ENCODE assay signal across 21 mouse cellular contexts in genomic region chr12:77415720-77416119, GRCm38 (mm10).
A peak's percentile ranks its signal among the peaks of the same experiment; 100 is the strongest.
DNase-seq lines count a peak whose midpoint lies in the region; TF ChIP-seq lines count a peak whose summit lies in the region.
"Had no signal": no experiment of that assay in that cellular context is flagged by ENCODE, and none has a peak within 500 bp of the region (broad histone marks: within the 10 kb centered on the region; RNA-seq: fewer than 3 reads in every experiment).

No protein-coding gene starts in this region.

- TF ChIP-seq EP300 in CH12.LX (IDR thresholded peaks at IDR 0.05; ENCODE audit: low read length) (no peak), MEL (IDR thresholded peaks at IDR 0.05; ENCODE audit: low read depth in 1 of 2, low read length in 2 of 2) (no peak)

- in situ Hi-C loops in CH12.LX (cut with MboI; ENCODE audit: low pct_ligation_motif_present, low pct_unique_long_range_greater_than_20kb, low sequenced_read_pairs): no loop called here
- in situ Hi-C loops in ES-E14 (cut with MboI; ENCODE audit: low sequenced_read_pairs in 2 of 2, unreplicated experiment in 2 of 2): no loop called here

- no peaks in the 10 kb centered on the region for H3K9me3 ChIP-seq in CH12.LX (replicated peaks; ENCODE audit: low read length)
- H3K9me3 ChIP-seq in ES-E14 (ENCODE audit: control insufficient read depth, insufficient read depth, low read depth, low read length): no peaks in the 10 kb centered on the region
- H3K9me3 ChIP-seq in MEL (replicated peaks; ENCODE audit: insufficient read depth, low read length): no peaks in the 10 kb centered on the region
- H3K9me3 ChIP-seq: G1E had no signal

- H3K27ac ChIP-seq in CH12.LX (ENCODE audit: insufficient read depth, low read depth) (no peak overlapping the region), ES-E14 (ENCODE audit: insufficient read depth, low read depth, low read length, poor library complexity, severe bottlenecking) (no peak overlapping the region), MEL (ENCODE audit: control insufficient read depth, low read depth, low read length) (no peak overlapping the region)

- H3K36me3 ChIP-seq in CH12.LX (replicated peaks in 1 of 2; ENCODE audit: control insufficient read depth in 1 of 2, insufficient read depth in 1 of 2, low read length in 1 of 2): peaks cover 7 to 35% of the 10 kb centered on the region in 2 experiments
- no peaks in the 10 kb centered on the region for H3K36me3 ChIP-seq in ES-E14 (ENCODE audit: control insufficient read depth, insufficient read depth, low read length, poor library complexity, severe bottlenecking)
- H3K36me3 ChIP-seq in MEL (ENCODE audit: control insufficient read depth in 1 of 2, insufficient read depth in 2 of 2, low read length in 2 of 2): peaks cover 0 to 23% of the 10 kb centered on the region in 2 experiments; a peak in 2 of 4 replicates

- TF ChIP-seq CTCF in CH12.LX (conservative IDR thresholded peaks at IDR 0.05 in 1 of 2, IDR thresholded peaks at IDR 0.05 in 1 of 2; ENCODE audit: low read depth in 2 of 2, low read length in 2 of 2) (no peak), MEL (IDR thresholded peaks at IDR 0.05 in 2 of 3, conservative IDR thresholded peaks at IDR 0.05 in 1 of 3; ENCODE audit: control insufficient read depth in 1 of 3, insufficient read depth in 1 of 3, low read depth in 2 of 3, low read length in 3 of 3, poor library complexity in 1 of 3, severe bottlenecking in 1 of 3) (no peak)

- H3K9ac ChIP-seq in CH12.LX (ENCODE audit: insufficient read depth, low read depth) (no peak overlapping the region), ES-E14 (ENCODE audit: insufficient read depth, low read depth, low read length, poor library complexity, severe bottlenecking) (no peak overlapping the region), MEL (ENCODE audit: control insufficient read depth, low read depth, low read length, poor library complexity, severe bottlenecking) (no peak overlapping the region)

- H3K79me2 ChIP-seq in CH12.LX (replicated peaks; ENCODE audit: control insufficient read depth, extremely low read depth, insufficient read depth, poor library complexity, severe bottlenecking) (no peaks in the 10 kb centered on the region), MEL (ENCODE audit: control insufficient read depth, insufficient read depth, low read length, poor library complexity) (no peaks in the 10 kb centered on the region)

- DNase-seq in CH12.LX (ENCODE audit: extremely low read depth): no peak
- no peak for DNase-seq in ES-E14 (ENCODE audit: low read depth, low spot score)
- DNase-seq in MEL (ENCODE audit: low read depth, low spot score): no peak
- DNase-seq in cerebellum, postnatal 14 days: no peak
- DNase-seq in thymus, postnatal 4 days: no peak
- no peak for DNase-seq in left cerebral cortex, adult 8-10 months (ENCODE audit: low spot score in 2 of 2)
- DNase-seq: adrenal gland, adult 2 months; adrenal gland, adult 8-10 months; adrenal gland, postnatal 10 days; adrenal gland, postnatal 14 days; adrenal gland, postnatal 25 days; adrenal gland, postnatal 36 days; B cell, adult 2 months; cerebellum, adult 11 months; cerebellum, adult 11-12 months; cerebellum, adult 18-20 months; cerebellum, adult 2 months; cerebellum, adult 8-10 months; cerebellum, adult 9-10 months had no signal

- no peak overlapping the region for H3K4me3 ChIP-seq in CH12.LX (replicated peaks in 1 of 3; ENCODE audit: low read depth in 2 of 3, low read length in 2 of 3, poor library complexity in 1 of 3)
- H3K4me3 ChIP-seq in ES-E14 (ENCODE audit: insufficient read depth in 1 of 2, low read depth in 1 of 2, low read length in 2 of 2, poor library complexity in 1 of 2, severe bottlenecking in 1 of 2): no peak overlapping the region
- H3K4me3 ChIP-seq in MEL (ENCODE audit: control insufficient read depth in 1 of 2, insufficient read depth in 1 of 2, low read depth in 2 of 2, low read length in 2 of 2): no peak overlapping the region

- H3K4me2 ChIP-seq in CH12.LX (ENCODE audit: insufficient read depth, low read depth, poor library complexity, severe bottlenecking): no peak overlapping the region

- TF ChIP-seq POLR2A in CH12.LX (IDR thresholded peaks at IDR 0.05; ENCODE audit: low read depth, low read length): no peak
- no peak for TF ChIP-seq POLR2A in MEL (IDR thresholded peaks at IDR 0.05; ENCODE audit: control insufficient read depth in 1 of 2, insufficient read depth in 1 of 2, low read depth in 1 of 2, low read length in 2 of 2, poor library complexity in 1 of 2)

- H3K4me1 ChIP-seq in CH12.LX (ENCODE audit: control insufficient read depth in 1 of 2, insufficient read depth in 2 of 2) (no peaks in the 10 kb centered on the region), ES-E14 (ENCODE audit: control insufficient read depth in 2 of 2, insufficient read depth in 2 of 2, low read length in 2 of 2, poor library complexity in 1 of 2) (no peaks in the 10 kb centered on the region), MEL (ENCODE audit: control insufficient read depth in 1 of 2, insufficient read depth in 2 of 2, low read length in 2 of 2) (no peaks in the 10 kb centered on the region; a peak in 1 of 4 replicates)

- dilution Hi-C loops in CH12.LX (cut with MboI; ENCODE audit: extremely low pct_ligation_motif_present, extremely low pct_unique_long_range_greater_than_20kb, low sequenced_read_pairs): no loop called here

- H3K27me3 ChIP-seq in CH12.LX (replicated peaks) (no peaks in the 10 kb centered on the region), MEL (ENCODE audit: control insufficient read depth in 1 of 2, insufficient read depth in 2 of 2, low read length in 2 of 2) (no peaks in the 10 kb centered on the region)
- H3K27me3 ChIP-seq: Patski had no signal

- no peak for TF ChIP-seq RAD21 in CH12.LX (IDR thresholded peaks at IDR 0.05; ENCODE audit: low read depth, low read length)
- TF ChIP-seq RAD21 in MEL (IDR thresholded peaks at IDR 0.05; ENCODE audit: low read depth, low read length): no peak

TF ChIP-seq in CH12.LX, 34 proteins besides CTCF, POLR2A, EP300 and RAD21:
- TF ChIP-seq KAT2A (IDR thresholded peaks at IDR 0.05; ENCODE audit: insufficient replicate concordance, low read length) (no peak), MAFK (IDR thresholded peaks at IDR 0.05; ENCODE audit: insufficient replicate concordance, low read length) (peak; percentile 76)
TF ChIP-seq in CH12.LX: peak in this region for 1.

TF ChIP-seq in ES-E14, 5 proteins besides CTCF, POLR2A, EP300 and RAD21:
- TF ChIP-seq CHD2 (IDR thresholded peaks at IDR 0.05; ENCODE audit: low read depth, low read length) (no peak), ZNF384 (IDR thresholded peaks at IDR 0.05; ENCODE audit: low read depth, low read length) (no peak), MAFK (IDR thresholded peaks at IDR 0.05; ENCODE audit: insufficient read depth, low read depth, low read length) (peak; percentile 54; the same call in 1 of the 2 replicates)

TF ChIP-seq in MEL, 35 proteins besides CTCF, POLR2A, EP300 and RAD21:
- TF ChIP-seq MAFK (IDR thresholded peaks at IDR 0.05; ENCODE audit: borderline replicate concordance, low read depth, low read length) (peak; percentile 63; the same call in 1 of the 2 replicates), TCF12 (IDR thresholded peaks at IDR 0.05; ENCODE audit: low read depth, low read length) (no peak)
TF ChIP-seq in MEL: peak in this region for 1.

Comparison
In these comparisons a context has a peak if more than half of its experiments do, and no peak if none do; other contexts are left out.
1. Of the 35 proteins assayed by ChIP-seq in both MEL and CH12.LX: peak only in MEL: none; only in CH12.LX: none; in both: MAFK; in neither: 34.